Mouse (Mus musculus): ENCODE results near the gene Chrnb2. TPM values are rescaled to one million over a fixed set of nuclear protein-coding genes. Genes with fewer than 3 reads are reported as not detected.
A peak's percentile ranks its signal among the peaks of the same experiment; 100 is the strongest.

The Chrnb2 gene
- polyA plus RNA-seq, 1 experiment, result 0.39 TPM

DNA sequence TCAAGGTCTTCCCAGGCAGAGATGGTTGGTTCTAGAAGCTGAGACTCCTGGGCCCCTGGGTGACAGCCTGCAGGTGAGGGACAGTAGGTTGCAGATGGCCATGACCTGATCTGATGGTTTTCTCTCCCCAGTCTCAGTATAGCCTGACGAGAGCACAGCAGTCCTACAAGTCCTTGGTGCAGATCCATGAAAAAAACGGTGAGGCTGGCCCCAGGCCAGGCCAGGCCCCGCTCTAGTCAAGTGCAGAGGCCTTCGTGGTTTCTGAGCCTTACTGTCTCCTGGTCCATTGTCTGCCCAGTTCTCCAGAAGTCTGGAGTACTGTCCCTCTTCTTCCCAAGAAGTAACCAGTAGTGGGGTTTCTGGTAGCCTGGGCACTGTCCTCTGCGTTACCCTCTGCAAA lies 17.2 kb upstream of the Chrnb2 start:
- Histone ChIP-seq H3K4me3 (ENCODE audit: insufficient read depth, low read length) (no peak overlapping the region), H3K4me1 (ENCODE audit: control insufficient read depth, insufficient read depth, low read length) (no peaks in the 10 kb centered on the region), H3K27ac (ENCODE audit: insufficient read depth, low read length) (no peak overlapping the region)
- TF ChIP-seq POLR2A (IDR thresholded peaks at IDR 0.05; ENCODE audit: low read depth, low read length), result no peak
- TF ChIP-seq CTCF (IDR thresholded peaks at IDR 0.05; ENCODE audit: borderline replicate concordance, insufficient read depth, low read length), result no peak

GRCm38 (mm10) chr3:89780102-89780501 lies 15.7 kb upstream of the Chrnb2 start:
- Histone ChIP-seq H3K4me1 (ENCODE audit: control insufficient read depth, insufficient read depth, low read length) (no peaks in the 10 kb centered on the region), H3K27ac (ENCODE audit: insufficient read depth, low read length) (no peak overlapping the region), H3K4me3 (ENCODE audit: insufficient read depth, low read length) (no peak overlapping the region)
- no peak for TF ChIP-seq CTCF (IDR thresholded peaks at IDR 0.05; ENCODE audit: borderline replicate concordance, insufficient read depth, low read length)
- TF ChIP-seq POLR2A (IDR thresholded peaks at IDR 0.05; ENCODE audit: low read depth, low read length), result no peak

DNA sequence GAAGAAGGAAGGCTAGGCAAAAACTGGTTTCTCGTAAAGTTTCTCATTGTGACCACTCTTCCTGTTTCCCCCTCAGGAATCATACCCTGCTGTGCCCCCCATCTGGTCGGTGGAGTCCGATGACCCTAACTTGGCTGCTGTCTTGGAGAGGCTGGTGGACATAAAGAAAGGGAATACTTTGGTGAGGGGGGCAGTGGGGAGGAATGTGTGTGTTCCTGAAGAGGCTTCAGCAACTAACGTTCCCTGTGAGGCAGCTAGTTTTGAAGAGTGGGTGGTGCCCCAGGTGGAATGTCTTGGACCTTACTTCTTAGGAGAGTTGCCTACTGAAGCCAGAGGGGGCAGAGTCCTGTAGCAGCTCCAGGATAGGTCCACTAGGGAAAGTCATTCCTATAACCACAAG lies 11.6 kb upstream of the Chrnb2 start:
- Histone ChIP-seq H3K4me1 (ENCODE audit: control insufficient read depth, insufficient read depth, low read length) (no peaks in the 10 kb centered on the region; the same call in 1 of the 2 replicates), H3K27ac (ENCODE audit: insufficient read depth, low read length) (no peak overlapping the region), H3K4me3 (ENCODE audit: insufficient read depth, low read length) (no peak overlapping the region)
- no peak for TF ChIP-seq POLR2A (IDR thresholded peaks at IDR 0.05; ENCODE audit: low read depth, low read length)
- TF ChIP-seq CTCF (IDR thresholded peaks at IDR 0.05; ENCODE audit: borderline replicate concordance, insufficient read depth, low read length), result no peak

DNA sequence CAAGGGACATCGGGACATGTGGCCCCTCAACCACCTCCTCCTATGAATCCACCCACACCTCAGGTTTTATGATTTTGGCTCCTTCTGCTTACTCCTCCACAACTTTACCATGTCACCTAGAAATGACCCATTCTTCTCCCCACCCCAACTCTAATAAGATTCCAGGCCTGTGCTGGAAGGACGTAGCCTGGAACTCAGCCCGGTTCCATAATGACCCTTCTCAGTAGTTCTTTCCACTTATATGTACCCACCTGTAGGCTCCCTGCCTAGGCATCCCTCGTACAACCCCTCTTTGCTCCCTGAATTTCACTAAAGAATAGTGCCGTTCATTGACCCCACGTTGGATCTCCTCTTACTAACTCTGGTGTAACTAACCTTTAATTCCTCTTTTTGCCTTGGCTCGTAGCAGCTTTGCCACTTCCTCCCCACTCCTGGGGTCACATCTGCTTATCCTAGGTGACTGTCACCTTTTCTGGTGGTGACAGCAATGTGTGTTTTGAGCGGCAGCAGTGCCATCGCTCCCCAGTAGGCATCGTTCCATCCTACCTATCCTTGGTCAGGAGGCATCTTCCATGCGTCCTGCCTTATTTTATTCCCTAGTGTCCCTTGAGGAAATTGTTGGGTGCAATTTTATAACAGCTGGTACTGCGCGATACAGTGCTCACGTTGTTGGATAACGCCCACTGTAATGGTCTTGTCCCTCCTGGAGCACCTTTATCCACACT lies 10.0 kb upstream of the Chrnb2 start:
- no peak overlapping the region for H3K27ac ChIP-seq (ENCODE audit: insufficient read depth, low read length)
- H3K4me1 ChIP-seq (ENCODE audit: control insufficient read depth, insufficient read depth, low read length), result no peaks in the 10 kb centered on the region; the same call in 1 of the 2 replicates
- peak overlapping the region; percentile 75 for H3K4me3 ChIP-seq (ENCODE audit: insufficient read depth, low read length)
- no peak for TF ChIP-seq POLR2A (IDR thresholded peaks at IDR 0.05; ENCODE audit: low read depth, low read length)
- TF ChIP-seq CTCF (IDR thresholded peaks at IDR 0.05; ENCODE audit: borderline replicate concordance, insufficient read depth, low read length), result no peak

DNA sequence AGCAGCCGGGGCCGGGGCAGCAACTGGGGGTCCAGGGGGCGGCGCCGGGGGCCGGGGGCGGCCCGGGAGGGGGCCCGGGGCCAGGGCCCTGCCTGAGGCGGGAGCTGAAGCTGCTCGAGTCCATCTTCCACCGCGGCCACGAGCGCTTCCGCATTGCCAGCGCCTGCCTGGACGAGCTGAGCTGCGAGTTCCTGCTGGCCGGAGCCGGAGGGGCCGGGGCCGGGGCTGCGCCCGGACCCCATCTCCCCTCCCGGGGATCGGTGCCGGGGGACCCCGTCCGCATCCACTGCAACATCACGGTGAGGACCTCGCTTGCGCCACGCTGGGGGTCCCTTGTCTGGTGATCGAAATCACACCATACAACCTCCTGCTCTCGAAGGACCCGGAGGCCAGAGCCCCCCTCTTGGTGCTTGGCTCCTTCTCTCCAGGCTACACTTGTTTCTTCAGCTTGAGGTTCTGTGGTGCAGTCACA lies 9.3 kb upstream of the Chrnb2 start:
- H3K4me1 ChIP-seq (ENCODE audit: control insufficient read depth, insufficient read depth, low read length), result no peaks in the 10 kb centered on the region; the same call in 1 of the 2 replicates

GRCm38 (mm10) chr3:89772968-89773709 lies 8.7 kb upstream of the Chrnb2 start, which contains the start of gene Ube2q1:
Gene Ube2q1 (plus strand): TSS chr3:89773616.
- TF ChIP-seq CTCF (IDR thresholded peaks at IDR 0.05; ENCODE audit: borderline replicate concordance, insufficient read depth, low read length) (no peak), POLR2A (IDR thresholded peaks at IDR 0.05; ENCODE audit: low read depth, low read length) (peak; percentile 56; the same call in 1 of the 2 replicates)

More for the DNA sequence above, 9.3 kb upstream of the Chrnb2 start:
- Histone ChIP-seq H3K27ac (ENCODE audit: insufficient read depth, low read length) (peak overlapping the region; percentile 1), H3K4me3 (ENCODE audit: insufficient read depth, low read length) (peak overlapping the region; percentile 75)
- no peak for TF ChIP-seq POLR2A (IDR thresholded peaks at IDR 0.05; ENCODE audit: low read depth, low read length)
- no peak for TF ChIP-seq CTCF (IDR thresholded peaks at IDR 0.05; ENCODE audit: borderline replicate concordance, insufficient read depth, low read length)

GRCm38 (mm10) chr3:89772588-89772967 lies 8.1 kb upstream of the Chrnb2 start:
- Histone ChIP-seq H3K27ac (ENCODE audit: insufficient read depth, low read length) (peak overlapping the region; percentile 59), H3K4me3 (ENCODE audit: insufficient read depth, low read length) (peak overlapping the region; percentile 58), H3K4me1 (ENCODE audit: control insufficient read depth, insufficient read depth, low read length) (no peaks in the 10 kb centered on the region; the same call in 1 of the 2 replicates)
- no peak for TF ChIP-seq POLR2A (IDR thresholded peaks at IDR 0.05; ENCODE audit: low read depth, low read length)
- peak; percentile 88 for TF ChIP-seq CTCF (IDR thresholded peaks at IDR 0.05; ENCODE audit: borderline replicate concordance, insufficient read depth, low read length)

More at GRCm38 (mm10) chr3:89772968-89773709, 8.7 kb upstream of the Chrnb2 start, which contains the start of gene Ube2q1:
- Histone ChIP-seq H3K4me3 (ENCODE audit: insufficient read depth, low read length) (peak within 1 kb of the TSS; percentile 75), H3K4me1 (ENCODE audit: control insufficient read depth, insufficient read depth, low read length) (no peaks in the 10 kb centered on the region; the same call in 1 of the 2 replicates), H3K27ac (ENCODE audit: insufficient read depth, low read length) (peak within 1 kb of the TSS; percentile 59)

DNA sequence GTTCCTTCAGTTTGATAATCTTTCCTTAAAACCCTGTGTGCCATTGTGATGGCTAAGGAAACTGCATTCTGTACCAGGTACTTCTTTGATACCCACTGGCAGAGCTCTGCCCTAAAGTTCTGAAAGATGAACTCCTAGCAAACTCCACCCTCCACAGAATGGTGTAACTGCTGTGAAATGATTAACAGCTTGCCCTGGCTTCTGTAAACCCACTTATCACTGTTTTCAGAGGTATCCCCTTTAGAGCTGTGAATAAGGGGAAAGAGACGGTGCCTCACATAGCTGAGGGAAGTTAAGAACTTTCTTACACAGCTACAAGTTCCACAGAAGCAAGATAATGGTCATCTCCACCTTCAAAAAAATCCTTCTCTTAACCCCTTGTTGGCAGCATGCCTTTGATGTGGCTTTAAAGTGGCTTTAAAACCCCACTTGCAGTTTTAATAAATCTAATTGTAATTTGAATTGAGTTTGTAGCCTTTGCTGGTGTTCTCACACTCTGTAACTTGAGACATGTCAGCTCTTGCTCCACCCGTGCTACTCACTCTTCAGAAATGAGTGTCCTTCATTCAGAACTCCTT lies 6.1 kb upstream of the Chrnb2 start:
- H3K27ac ChIP-seq (ENCODE audit: insufficient read depth, low read length), result no peak overlapping the region
- H3K4me1 ChIP-seq (ENCODE audit: control insufficient read depth, insufficient read depth, low read length), result no peaks in the 10 kb centered on the region; the same call in 1 of the 2 replicates
- H3K4me3 ChIP-seq (ENCODE audit: insufficient read depth, low read length), result no peak overlapping the region
- TF ChIP-seq POLR2A (IDR thresholded peaks at IDR 0.05; ENCODE audit: low read depth, low read length), result no peak
- no peak for TF ChIP-seq CTCF (IDR thresholded peaks at IDR 0.05; ENCODE audit: borderline replicate concordance, insufficient read depth, low read length)

GRCm38 (mm10) chr3:89769584-89769983 lies 5.2 kb upstream of the Chrnb2 start:
- H3K4me3 ChIP-seq (ENCODE audit: insufficient read depth, low read length), result no peak overlapping the region
- no peaks in the 10 kb centered on the region; the same call in 1 of the 2 replicates for H3K4me1 ChIP-seq (ENCODE audit: control insufficient read depth, insufficient read depth, low read length)
- no peak for TF ChIP-seq POLR2A (IDR thresholded peaks at IDR 0.05; ENCODE audit: low read depth, low read length)
- no peak for TF ChIP-seq CTCF (IDR thresholded peaks at IDR 0.05; ENCODE audit: borderline replicate concordance, insufficient read depth, low read length)
- no peak overlapping the region for H3K27ac ChIP-seq (ENCODE audit: insufficient read depth, low read length)

Data from embryonic fibroblast, embryonic 13.5 days (primary cell).